Mouse (Mus musculus): ENCODE measurements around the gene Arsg.

The Arsg gene

DNA sequence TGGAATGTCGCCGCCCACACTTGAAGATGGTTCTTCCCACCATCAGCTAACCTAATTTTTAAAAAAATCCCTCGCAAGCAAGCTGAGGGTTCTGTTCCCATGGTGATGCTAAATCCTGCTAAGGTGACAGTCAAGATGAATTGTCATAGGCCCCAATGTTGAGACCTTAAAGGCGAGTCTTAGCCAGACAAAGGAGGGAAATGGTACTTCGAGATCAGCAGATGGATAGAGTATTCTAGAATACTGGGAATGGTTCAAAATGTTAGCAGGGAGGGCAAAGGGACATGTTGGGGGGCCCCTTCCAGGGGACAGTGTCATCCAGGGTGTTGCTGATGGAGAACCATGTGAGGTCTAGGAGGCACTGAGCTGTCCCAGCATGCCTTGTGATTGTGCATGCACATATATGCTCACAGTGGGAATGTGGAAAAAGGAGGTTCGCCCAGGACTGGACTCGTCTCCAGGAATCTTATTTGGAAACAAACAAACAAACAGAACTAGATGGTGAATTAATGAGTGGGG lies 23.4 kb downstream of the Arsg start:
- no peak for DNase-seq

DNA sequence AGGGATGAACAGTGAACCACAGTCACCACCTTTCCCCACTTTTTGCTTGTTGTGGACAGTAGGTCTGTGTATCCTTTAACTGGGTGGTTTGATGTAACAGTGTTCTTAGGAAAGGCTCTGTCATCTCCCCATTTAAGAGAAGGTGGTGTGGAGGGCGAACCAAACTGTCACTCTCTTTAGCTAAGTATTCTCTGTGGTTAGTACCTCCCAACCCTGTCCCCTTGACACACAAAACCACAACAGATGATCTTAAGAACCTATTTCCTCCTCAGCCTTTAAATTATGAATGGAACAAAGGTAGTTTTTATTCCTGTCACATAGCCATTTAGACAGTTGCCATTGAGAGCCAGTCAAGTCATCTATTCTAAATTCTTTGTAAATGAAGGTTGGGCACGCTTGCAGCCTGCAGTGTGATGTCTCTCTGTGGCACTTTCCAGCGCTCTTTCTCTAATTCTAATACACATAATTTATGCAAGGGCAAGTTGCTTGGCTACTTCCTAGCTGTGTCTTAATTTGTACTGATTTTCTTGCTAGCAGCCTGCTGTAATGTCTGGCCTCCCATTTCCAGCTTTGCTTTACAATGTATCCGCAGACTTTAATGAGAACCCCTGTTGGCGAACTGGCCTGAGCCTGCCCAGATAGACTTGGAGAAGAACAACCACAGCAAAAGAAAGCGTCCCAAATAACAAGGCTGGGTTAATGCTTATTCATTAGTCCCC lies 24.0 kb downstream of the Arsg start:
- no peak for DNase-seq

DNA sequence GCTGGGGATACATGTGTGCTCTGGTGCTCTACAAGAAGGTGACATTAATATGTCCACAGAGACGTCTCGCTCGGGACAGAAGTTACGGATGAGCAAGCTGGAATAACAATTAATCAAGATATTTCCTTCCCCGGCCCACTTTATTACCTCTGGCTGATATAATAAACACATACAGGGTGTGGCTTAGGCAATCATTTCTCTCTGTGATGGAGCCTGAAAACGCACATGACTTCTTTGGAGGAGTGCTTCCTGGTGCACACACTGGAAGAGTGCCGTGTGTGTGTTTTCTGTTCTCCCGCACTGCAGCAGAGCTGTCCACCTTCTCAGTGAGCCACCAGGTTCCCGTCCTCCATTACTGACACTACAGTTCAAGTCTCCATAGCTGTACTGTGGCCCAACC lies 24.8 kb downstream of the Arsg start:
- no peak for DNase-seq

DNA sequence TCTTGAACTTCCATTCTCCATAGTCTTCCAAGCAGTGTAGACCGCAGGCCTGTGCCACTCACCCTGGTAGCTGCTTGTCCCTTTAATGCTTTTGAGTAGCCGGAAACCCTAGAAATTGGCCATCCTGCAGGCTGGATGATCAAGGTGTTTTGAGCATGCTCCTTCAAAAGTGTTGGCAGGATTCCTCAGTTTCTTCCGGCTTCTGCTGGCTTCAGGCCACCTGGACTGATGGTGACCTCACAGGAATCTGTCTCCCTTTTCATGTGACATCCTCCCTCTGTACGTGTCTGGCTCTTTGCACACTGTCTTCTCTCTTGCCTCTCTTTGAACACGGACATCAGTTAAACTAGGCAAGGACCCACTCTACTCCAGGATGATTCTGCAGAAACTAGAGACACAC lies 27.0 kb downstream of the Arsg start:
- no peak for DNase-seq

DNA sequence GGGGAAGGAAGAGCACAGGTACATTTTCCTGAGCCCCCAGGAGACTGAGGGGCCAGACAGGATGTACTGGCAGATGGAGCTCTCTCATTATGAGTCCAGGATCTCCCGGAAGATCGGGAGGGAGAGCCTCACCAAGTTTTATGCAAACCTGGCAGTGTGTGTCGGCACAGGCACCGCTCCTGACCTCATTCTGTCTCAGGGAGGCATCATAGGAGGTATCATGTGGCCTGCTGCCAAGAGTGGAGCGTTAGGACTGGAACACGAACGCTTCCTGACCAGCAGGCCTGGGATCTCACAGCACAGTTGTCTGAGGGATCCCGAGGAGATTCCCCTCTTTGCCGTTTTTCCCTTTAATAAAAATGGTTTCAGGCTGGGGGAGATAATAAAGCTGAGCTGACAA lies 31.8 kb downstream of the Arsg start:
- DNase-seq = no peak

DNA sequence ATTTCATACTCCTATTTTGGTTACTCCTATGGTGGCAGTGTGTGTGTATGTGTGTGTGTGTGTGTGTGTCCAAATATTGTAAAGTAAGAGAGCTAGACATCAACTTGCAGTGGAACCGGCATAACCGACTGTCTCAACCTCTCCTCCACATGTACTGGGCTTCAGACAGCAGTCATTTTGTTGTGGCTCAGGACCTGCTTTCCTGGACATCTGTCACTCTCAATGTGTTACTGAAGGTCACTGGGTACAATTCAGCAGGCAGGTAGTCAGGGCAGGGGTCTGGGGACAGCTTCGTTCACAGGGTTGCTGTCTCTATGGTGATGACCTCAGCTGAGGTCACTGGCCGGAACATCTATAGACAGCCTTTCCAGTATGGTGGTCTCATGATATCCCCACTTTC lies 32.6 kb downstream of the Arsg start:
- DNase-seq = no peak

DNA sequence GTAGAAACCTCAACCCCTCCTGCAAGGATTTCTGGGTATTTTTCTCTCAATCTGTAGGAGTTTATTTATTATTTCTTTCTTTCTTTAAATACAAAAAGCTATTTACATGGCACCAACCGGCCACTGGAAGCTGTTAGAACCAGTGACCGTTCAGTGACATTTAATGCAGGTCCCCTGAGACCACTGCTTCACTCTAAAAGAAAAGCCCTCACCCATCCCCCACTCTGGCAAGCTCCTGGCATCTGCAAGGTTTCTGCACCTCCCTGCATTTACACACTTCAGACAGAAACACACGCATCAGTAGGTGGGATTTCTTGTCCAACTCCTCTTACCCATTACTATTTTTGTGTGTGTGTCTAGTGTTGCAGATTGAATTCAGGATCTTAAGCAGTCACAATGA lies 33.9 kb downstream of the Arsg start:
- DNase-seq = no peak

DNA sequence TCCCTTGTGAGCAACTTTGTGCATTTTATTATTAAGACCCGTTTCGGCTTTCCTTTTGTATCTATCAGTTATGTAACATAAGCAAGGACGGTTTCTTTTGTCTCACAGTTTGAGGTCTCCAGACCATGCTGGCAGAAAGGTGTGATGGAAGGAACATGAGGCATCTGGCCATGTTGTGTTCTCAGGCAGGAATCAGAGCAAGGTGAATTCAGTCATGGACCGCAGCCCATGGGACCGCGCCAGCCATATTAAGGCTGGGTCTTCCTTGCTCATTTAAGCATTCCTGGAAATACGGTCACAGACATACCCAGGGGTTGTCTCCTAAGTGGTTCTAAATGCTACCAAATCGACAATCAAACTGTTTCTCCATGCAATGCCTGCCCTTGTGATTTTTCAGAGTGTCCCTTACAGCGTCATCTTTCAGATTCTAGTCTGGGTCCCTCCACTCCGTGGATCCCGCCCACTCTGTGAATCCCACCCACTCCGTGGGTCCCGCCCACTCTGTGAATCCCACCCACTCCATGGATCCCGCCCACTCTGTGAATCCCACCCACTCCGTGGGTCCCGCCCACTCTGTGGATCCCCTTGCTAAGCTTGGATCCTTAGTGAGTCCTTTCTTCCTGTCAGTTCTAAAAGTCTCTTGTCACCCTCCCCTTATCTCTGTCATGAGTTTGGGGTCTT lies 40.0 kb downstream of the Arsg start:
- DNase-seq = no peak

DNA sequence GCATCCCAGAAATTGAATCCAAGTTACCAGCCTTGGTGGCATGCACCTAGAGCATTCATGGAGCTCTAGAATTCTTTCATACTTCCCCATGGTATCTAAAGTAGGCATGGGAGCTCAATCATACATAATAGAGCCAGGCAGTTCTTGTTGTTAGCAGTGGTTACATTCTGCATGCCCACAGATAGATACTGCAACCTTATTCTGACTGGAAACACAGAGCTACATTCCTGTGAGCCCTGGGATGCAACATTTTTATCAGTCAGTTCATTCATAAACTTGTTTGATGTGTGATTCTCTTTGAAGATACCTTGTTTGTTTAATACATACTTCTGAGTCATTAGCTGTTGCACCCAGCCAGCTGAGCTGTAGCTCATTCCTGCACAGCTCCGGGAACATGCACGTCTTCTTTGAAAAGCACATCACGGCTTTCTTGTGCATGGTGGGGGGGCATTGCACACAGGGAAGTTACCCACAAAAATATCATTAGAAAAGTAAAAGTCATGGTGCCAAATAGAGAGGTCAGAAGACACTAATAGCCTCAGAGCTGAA lies 41.0 kb downstream of the Arsg start:
- DNase-seq = no peak

DNA sequence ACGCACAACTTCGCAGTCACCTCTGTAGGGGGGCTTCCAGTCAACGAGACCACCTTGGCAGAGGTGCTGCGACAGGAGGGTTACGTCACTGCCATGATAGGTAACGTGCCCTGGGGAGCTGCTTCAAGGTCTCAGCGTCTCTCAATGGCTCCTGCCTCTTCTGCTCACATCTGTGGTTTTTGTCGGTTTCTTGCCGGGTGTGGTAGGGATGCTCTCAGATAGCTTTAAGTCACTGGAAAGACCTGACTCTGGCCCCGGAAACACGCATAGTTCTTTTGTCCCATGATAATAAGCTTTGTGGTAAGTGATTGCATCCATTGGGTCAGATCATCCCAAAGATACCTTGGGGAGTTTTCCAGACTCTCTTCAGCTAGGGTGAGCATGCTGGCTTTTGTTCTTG lies 44.2 kb downstream of the Arsg start:
- DNase-seq = no peak

DNA sequence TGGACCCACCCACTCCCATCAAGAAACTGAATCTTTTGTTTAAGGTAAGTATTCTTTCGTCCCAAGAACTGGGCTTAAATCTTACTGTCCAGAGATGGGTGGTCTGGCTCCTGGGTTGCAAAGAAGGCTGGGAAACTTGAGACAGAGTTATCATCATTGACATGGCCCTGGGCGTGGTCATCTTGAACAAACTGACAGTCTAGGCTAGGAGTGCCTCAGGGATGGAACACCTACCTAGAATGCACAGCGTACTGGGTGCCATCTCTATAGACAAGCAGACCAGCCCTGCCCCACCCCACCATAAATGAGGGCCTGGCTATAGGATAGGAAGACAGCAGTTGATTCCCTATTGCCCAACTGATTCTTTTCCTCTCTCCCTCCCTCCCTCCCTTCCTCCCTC lies 44.6 kb downstream of the Arsg start:
- DNase-seq = peak; percentile 81

DNA sequence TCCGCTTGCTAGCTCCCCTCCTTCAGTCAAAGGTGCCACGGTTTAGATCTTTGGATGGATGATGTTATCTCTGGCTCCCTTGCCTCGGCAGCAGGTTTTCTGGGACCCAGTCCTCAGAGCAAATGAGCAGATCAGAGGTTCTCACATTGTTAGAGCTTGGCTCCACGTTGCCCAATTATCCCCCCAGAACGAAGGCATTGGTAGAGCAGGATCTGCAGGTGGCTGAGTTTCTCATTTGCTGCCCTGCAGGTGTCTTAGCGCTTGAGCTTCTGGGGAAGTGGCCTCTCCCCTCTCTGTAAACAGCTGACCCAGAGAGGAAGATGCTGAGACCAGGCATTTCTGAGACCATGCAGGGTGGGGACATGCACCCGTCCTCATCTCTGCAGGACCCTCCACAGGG lies 47.8 kb downstream of the Arsg start:
- no peak for DNase-seq

DNA sequence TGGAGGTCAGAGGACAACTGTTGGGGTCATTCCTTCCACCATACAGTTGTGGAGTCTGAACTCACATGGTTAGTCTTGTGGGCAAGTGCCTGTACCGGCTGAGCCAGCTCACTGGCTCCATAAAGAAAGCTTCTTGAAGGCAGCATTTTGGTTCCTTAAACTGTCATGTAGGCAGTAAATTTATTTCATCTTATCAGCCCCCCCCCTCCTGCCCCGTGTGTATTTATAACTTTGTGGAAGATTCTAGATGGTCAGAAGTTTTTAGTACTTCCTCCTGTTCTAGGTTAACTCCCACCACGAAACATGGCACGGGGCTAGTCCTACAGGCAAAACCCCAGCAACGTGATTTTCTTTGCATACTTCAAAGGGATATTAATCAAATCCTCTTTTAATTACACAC lies 51.7 kb downstream of the Arsg start:
- no peak for DNase-seq

DNA sequence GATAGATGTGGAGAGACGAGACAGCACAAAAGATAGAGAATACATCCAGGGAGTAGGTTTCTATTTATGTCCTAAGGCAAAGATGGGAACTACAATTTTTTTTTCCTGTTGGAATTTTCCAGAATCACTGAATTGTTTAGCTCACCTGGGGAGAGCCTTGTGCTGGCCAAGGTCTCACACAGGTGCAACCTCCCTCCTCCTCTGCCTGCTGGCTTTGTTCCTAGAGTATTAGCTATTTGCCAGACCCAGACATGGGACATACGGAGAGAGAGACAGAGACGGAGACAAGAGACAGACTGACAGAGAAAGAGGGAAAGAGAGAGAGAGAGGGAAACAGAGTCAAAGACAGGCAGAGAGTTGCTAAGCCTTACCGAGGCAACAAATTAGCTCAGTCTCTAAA lies 52.4 kb downstream of the Arsg start:
- no peak for DNase-seq

DNA sequence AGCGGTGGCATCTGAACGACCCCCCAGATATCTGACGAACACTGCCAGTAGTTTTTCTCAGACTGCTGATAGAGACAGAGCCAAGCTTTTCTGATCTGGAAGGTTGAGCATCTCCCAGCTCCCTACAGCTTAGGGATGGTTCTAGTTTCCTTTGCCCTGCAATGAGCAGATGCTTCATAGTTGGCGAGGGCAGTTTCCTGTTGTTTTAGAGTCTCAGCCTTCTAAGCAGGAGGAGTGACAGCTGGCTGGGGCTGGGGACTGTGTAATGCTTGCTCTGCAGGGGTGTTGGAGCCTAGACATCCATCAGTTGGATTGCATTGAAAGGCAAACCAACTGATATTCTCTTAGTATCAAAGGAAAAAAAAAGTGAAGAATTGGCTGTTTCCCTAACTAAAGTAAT lies 56.9 kb downstream of the Arsg start:
- DNase-seq = no peak

DNA sequence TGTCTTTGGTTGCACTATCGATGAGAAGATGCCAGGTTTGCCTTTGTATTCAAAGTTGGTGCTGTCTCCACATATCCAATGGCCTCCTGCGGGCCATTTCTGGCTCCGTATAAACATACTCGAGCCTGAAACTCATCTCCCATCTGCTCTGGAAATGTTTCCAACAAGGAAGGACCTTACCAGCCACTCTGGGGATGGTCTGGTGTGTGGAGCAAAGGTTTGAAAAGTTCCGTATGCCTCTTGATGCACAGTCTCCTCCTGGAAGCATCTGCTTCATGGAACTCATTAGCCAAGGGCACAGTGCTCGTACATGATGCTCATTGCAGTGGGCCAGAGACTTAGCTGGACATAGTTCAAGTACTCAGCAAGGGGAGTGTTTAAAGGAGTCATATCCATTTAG lies 62.8 kb downstream of the Arsg start:
- DNase-seq = no peak

DNA sequence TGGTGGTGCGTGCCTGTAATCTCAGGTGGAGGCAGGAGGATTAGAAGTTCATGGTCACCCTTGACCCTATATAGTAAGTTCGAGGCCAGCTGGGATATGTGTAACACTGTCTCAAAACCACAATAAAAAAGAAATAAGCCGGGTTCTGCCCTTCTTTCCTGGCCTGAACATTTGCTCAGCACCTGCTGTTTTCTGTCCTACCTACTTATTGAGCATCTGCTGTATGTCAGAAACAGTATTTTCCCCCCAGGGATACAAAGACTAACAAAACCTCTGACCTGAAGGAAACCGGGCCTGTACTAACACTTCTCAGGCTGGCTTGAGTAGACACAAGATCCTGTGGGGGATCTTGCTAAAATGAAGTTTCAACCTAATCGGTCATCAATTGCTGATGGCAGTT lies 63.8 kb downstream of the Arsg start:
- DNase-seq = no peak

DNA sequence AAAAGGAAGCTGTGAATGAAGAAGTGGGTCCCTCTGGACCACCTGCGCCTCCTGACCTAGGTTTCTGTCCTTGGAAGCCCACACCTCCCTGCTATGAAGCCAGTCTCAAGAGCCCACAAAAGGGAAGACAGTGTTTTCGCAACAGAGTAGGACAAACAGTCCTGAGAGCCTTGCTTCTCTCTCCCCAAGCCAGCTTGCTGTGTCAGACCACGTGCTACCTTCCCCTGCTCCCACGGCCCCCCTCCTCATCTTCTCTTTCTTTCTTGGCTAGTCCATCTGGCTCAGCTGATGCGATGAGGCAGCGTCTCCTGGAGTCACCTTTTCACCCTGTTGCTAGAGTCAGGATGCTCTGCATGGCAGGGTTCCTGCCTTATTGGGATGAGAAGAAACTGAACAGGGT lies 66.1 kb downstream of the Arsg start:
- DNase-seq = no peak

DNA sequence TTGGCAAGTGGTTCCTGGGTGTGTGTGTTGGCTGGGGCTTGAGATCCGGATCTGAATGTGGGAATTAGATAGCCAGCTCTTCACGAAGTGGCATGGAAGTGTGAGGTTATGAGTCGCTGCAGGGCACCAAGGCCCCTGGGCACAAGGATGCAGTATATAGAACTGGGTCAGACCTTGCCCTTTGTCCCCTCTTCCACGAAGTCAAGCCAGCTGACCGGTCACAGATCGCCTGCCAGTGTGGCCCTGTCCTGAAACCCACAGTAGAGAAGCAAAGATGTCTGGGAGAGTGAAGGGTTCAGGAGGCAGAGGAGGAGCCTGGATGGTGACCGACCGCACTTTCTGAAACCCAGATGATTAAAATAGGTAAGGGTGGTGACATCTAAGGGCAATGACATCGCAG lies 70.3 kb downstream of the Arsg start:
- DNase-seq = no peak

DNA sequence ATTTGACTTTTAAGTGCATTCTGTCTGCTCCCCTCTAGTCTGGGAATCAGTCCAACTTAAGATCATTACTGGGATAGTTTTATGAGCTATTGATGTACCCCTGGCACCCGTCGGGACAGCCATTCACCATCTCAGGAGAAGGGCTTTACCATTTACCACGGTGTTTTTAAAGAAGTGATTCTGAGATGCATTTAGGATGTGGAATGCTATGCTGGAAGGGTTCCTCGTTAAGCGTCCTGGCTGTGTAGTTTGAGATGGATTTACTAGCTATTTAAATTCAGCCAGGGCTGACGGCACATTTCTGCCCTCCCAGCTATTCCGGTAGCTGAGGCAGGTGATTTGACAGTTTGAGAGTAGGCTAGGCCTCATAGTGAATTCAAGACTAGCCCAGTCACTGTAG lies 71.3 kb downstream of the Arsg start:
- DNase-seq = no peak

DNA sequence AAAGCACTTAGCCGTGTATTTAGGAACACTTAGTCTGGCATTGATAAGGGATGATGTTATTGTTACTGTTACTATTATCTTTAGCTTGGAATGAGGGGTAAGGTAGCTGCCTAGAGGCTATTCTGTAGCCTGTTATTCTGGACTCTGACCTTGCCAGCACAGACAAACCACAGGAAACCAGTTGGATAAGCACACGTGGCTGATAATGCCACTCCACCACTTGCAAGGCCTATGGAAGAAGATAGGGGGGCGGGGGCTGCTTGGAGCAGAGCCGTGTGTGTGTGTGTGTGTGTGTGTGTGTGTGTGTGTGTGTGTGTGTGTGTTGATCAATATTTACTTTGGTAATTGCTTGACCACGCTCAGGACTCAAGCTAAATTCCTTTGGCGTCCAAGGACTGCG lies 72.1 kb downstream of the Arsg start:
- peak; percentile 77 for DNase-seq

DNA sequence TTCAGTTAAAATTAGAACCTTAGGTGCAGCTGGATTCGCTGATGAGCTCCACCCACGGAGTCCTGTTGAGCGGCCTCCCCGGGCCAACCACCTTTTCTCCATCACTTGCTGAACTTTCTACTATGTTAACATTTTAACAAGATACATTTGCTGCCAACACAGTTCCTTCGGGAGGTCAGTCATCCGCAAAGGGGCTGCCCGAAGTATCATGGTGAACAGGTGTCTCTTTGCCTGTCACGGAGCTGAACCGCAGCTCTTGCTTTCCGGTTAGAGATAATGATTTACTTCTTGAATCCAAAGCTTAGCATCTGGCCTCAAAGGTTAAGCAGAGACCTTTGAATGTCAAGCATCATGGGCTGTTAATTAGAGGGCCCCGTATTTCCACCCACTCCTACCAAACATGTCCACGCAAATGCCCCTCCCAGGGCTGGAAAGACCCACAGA lies 72.5 kb downstream of the Arsg start:
- DNase-seq = peak; percentile 60

DNA sequence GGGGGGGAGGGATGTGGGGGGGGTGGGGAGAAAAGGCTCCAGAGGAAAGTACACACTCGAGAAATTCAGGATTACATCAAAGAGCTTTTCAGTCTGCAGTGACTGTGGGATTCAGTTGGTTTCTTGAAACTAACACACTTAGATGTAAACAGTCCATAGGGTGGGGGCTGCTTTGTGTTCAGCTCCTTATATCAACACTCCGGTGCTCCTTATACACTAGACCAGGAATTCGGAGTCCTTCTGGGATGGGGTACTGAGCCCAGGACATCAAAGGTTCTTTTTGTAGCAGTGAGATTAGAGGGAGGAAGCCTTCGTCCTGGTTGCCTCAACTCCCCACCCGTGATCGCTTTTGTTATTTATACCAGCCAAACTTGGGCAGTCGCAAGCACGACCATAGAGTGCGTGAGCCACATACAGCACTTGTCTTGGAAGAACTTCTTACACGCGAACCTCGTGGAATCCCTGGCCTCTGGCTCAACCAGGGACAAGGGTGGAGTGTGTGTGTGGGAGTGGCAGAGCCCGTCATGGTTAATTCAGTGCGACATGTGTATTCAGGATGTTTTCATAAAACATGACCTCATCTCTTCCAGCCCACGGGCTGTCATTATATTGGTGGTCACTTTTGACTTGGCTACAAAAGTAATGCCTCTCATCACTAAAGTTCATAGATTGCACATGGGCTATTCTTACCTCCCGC lies 73.3 kb downstream of the Arsg start:
- DNase-seq = peak; percentile 53

DNA sequence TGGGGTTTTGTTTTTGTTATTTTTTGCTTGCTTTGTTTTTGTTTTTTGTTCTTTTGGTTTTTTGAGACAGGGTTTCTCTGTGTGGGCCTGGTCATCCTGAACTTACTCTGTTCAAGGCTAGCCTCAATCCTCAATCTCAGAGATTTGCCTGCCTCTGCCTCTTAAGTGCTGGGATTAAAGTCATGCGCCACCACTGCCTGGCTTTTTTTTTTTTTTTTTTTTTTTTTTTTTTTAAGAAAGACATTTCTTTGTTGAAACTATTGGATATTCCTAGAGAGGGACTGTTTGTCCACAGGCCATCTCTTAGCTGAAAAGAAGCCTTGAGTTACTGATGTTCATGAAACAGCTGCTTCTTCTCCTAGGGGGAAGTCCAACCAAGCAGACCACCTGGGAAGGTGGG lies 74.5 kb downstream of the Arsg start:
- no peak for DNase-seq
